Mouse (Mus musculus) testis, adult 2 months (tissue): ENCODE measurements around the gene Cacnb2.

Experiments
- CTCF ChIP-seq: fragments of 200-500 bp; IDR thresholded peaks from 2 replicates; pipeline ENCODE4 v1.5.1; 2012; ENCODE audit warnings: low read depth, mild to moderate bottlenecking, inconsistent platforms, low read length, moderate library complexity; ENCODE audit not compliant: control insufficient read depth, insufficient read depth, insufficient replicate concordance
- POLR2A ChIP-seq: fragments of 200-500 bp; IDR thresholded peaks from 2 replicates; pipeline ENCODE4 v1.6.1; 2012; ENCODE audit warnings: low read depth, mild to moderate bottlenecking, inconsistent platforms, low read length, moderate library complexity; ENCODE audit not compliant: control insufficient read depth

DNA sequence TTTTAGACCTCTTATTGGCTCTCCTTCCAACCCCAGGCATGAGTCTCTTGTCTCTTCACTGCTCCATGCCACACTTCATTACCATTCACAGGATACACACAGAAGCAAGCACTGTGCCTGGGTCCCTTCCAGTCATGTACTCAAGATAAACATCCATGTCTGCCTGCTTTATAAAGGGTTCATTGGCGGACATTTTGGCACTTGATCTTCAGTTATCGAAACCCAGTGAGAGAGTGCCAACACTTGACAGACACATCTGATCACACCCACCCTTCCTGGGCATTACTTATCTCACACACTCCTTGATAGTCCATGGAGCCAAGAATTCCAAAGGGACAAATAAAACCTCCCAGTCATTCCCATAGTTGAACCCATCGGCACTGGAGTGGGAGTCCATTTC is 327.0 kb downstream of the Cacnb2 start:
- TF ChIP-seq POLR2A (no peak), CTCF (no peak)
